Mouse (Mus musculus): Measurements from ENCODE around the gene Rgs9. TPM values are rescaled to one million over a fixed set of nuclear protein-coding genes. Genes with fewer than 3 reads are reported as not detected.

Gene Rgs9
- total RNA-seq (2023), result not detected

GRCm38 (mm10) chr11:109297710-109298375, at the start of gene Rgs9:
Gene Rgs9, minus strand, starts transcription at chr11:109298129.

Other genes starting within 250 kb of the Rgs9 start
- not detected for gene E030025P04Rik, start 153.8 kb downstream of the Rgs9 start, total RNA-seq (2023)
- 100 to 1,000 TPM; 112 to 132 TPM for gene Gna13, start 64.7 kb upstream of the Rgs9 start, total RNA-seq (2023)
- under 1 TPM; 0.58 to 0.94 TPM for gene 9930022D16Rik, start 115.8 kb upstream of the Rgs9 start, total RNA-seq (2023)
- 10 to 100 TPM; 24.7 to 31.2 TPM for gene Amz2, start 127.8 kb upstream of the Rgs9 start, total RNA-seq (2023)
- 10 to 100 TPM; 12.1 to 12.2 TPM for gene Arsg, start 175.2 kb upstream of the Rgs9 start, total RNA-seq (2023)
- gene Slc16a6, start 175.5 kb upstream of the Rgs9 start, total RNA-seq (2023), result 10 to 100 TPM; 21.7 to 32.9 TPM

Measured in monocyte, adult 59 days (primary cell).